Mouse (Mus musculus) thymus, adult 2 months (tissue): ENCODE data around the gene Eif3c.

Experiments used
- CTCF ChIP-seq: fragments of 200-500 bp; IDR thresholded peaks from 2 replicates; pipeline ENCODE4 v1.5.1; 2012; ENCODE audit warnings: mild to moderate bottlenecking, control low read depth, low read length, moderate library complexity, borderline replicate concordance; ENCODE audit not compliant: control insufficient read depth, poor library complexity, insufficient read depth; ENCODE audit errors: extremely low read depth
- POLR2A ChIP-seq: fragments of 200-500 bp; IDR thresholded peaks from 2 replicates; pipeline ENCODE4 v1.6.1; 2012; ENCODE audit warnings: mild to moderate bottlenecking, low read length, control low read depth, moderate library complexity; ENCODE audit not compliant: control insufficient read depth, poor library complexity, insufficient read depth; ENCODE audit errors: extremely low read depth

DNA sequence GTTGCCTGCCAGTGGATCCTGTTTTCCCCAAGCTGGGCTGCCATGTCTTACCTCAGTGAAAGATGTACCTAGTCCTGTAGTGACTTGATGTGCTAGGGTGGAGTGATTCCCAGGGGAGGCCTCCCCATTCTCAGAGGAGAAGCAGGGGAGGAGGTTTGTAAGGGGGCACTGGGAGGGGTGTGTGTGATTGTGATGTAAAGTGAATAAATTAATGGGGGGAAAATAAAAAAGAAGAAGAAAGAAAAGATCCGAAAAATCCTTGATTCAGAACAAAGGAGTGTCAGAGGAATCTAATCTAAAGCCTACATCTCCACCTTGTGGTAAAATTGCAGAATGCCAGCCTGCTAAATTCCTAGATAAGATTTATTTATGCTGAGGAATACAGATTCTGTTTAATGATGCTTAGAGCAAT is 38.0 kb downstream of the Eif3c start:
- TF ChIP-seq CTCF (no peak), POLR2A (no peak)
